Mouse (Mus musculus): ENCODE results near the gene Elavl3.

- no peak for TF ChIP-seq CTCF (IDR thresholded peaks at IDR 0.05; ENCODE audit: low read depth)
- TF ChIP-seq EP300 (optimal IDR thresholded peaks at IDR 0.05) = no peak
Observed at GRCm38 (mm10) chr9:21969304-21969703, 82.5 kb downstream of the Elavl3 start.

All from stomach, postnatal 0 days (tissue).